In genomic region chr1:135793370-135794215, GRCm38 (mm10) we compare ENCODE assay signal across 8 mouse cellular contexts. TPM values are rescaled to one million over a fixed set of nuclear protein-coding genes. Genes with fewer than 3 reads are reported as not detected.
A peak's percentile ranks its signal among the peaks of the same experiment; 100 is the strongest.
DNase-seq lines count a peak whose midpoint lies in the region; ATAC-seq and TF ChIP-seq lines count a peak whose summit lies in the region.

No protein-coding gene starts in this region.

- peak; percentile 46 for DNase-seq in heart, adult 2 months
- no peak for DNase-seq in heart, adult 9 months (ENCODE audit: low spot score in 2 of 2)
- peak; percentile 48 for DNase-seq in embryonic facial prominence, embryonic 10.5 days (ENCODE audit: low spot score)
- peak; percentile 54 to 61 for DNase-seq in heart, postnatal 10 days
- DNase-seq in adipocyte (ENCODE audit: low spot score) = no peak

- peak overlapping the region; percentile 38 for H3K27ac ChIP-seq in heart, adult 2 months
- peak overlapping the region; percentile 48 for H3K27ac ChIP-seq in embryonic facial prominence, embryonic 10.5 days (replicated peaks)
- H3K27ac ChIP-seq in limb, embryonic 12.5 days = no peak overlapping the region
- no peak overlapping the region for H3K27ac ChIP-seq in midbrain, embryonic 13.5 days
- H3K27ac ChIP-seq in stomach, embryonic 16.5 days (ENCODE audit: low read length) = peak overlapping the region; percentile 98

- intact Hi-C loops in heart, adult 2 months (cut with DNase I) = no loop called here
- intact Hi-C loops in heart, postnatal 10 days (cut with DNase I) = loop anchor here (5.0 kb wide), 1 partner anchor 34 kb away; no protein-coding TSS in a partner anchor

- H3K9me3 ChIP-seq in embryonic facial prominence, embryonic 10.5 days = no peaks in the 10 kb centered on the region
- H3K9me3 ChIP-seq in limb, embryonic 12.5 days = no peaks in the 10 kb centered on the region
- no peaks in the 10 kb centered on the region for H3K9me3 ChIP-seq in midbrain, embryonic 13.5 days
- H3K9me3 ChIP-seq in stomach, embryonic 16.5 days (replicated peaks; ENCODE audit: control insufficient read depth, low read length) = no peaks in the 10 kb centered on the region

- no peak overlapping the region for H3K9ac ChIP-seq in heart, adult 2 months (ENCODE audit: low read depth, low read length)
- no peak overlapping the region for H3K9ac ChIP-seq in limb, embryonic 12.5 days (replicated peaks)
- H3K9ac ChIP-seq in midbrain, embryonic 13.5 days (replicated peaks) = no peak overlapping the region; the same call in 1 of the 2 replicates
- H3K9ac ChIP-seq in stomach, embryonic 16.5 days (ENCODE audit: low read length) = peak overlapping the region; percentile 55

- peaks cover 3% of the 10 kb centered on the region; the same call in 1 of the 2 replicates for H3K4me1 ChIP-seq in heart, adult 2 months (ENCODE audit: control insufficient read depth, insufficient read depth, low read length)
- peaks cover 31% of the 10 kb centered on the region for H3K4me1 ChIP-seq in embryonic facial prominence, embryonic 10.5 days
- H3K4me1 ChIP-seq in limb, embryonic 12.5 days (replicated peaks) = peaks cover 15% of the 10 kb centered on the region
- peaks cover 21% of the 10 kb centered on the region for H3K4me1 ChIP-seq in midbrain, embryonic 13.5 days (replicated peaks)
- H3K4me1 ChIP-seq in stomach, embryonic 16.5 days (ENCODE audit: control insufficient read depth, insufficient read depth, low read length) = peaks cover 32% of the 10 kb centered on the region

- no peaks in the 10 kb centered on the region for H3K27me3 ChIP-seq in heart, adult 2 months (ENCODE audit: control insufficient read depth, insufficient read depth, low read length)
- H3K27me3 ChIP-seq in embryonic facial prominence, embryonic 10.5 days (replicated peaks; ENCODE audit: low read depth, poor library complexity, severe bottlenecking) = peaks cover 51% of the 10 kb centered on the region
- peaks cover 35% of the 10 kb centered on the region for H3K27me3 ChIP-seq in limb, embryonic 12.5 days
- peaks cover 22% of the 10 kb centered on the region; the same call in 1 of the 2 replicates for H3K27me3 ChIP-seq in midbrain, embryonic 13.5 days
- no peaks in the 10 kb centered on the region for H3K27me3 ChIP-seq in stomach, embryonic 16.5 days (ENCODE audit: control insufficient read depth, insufficient read depth, low read length)

- no peaks in the 10 kb centered on the region for H3K79me2 ChIP-seq in heart, adult 2 months (replicated peaks; ENCODE audit: control insufficient read depth, insufficient read depth, low read length)

- TF ChIP-seq CTCF in heart, adult 2 months (IDR thresholded peaks at IDR 0.05) = no peak

- H3K36me3 ChIP-seq in heart, adult 2 months (ENCODE audit: control insufficient read depth, insufficient read depth, low read length) = no peaks in the 10 kb centered on the region
- no peaks in the 10 kb centered on the region for H3K36me3 ChIP-seq in embryonic facial prominence, embryonic 10.5 days (replicated peaks)
- no peaks in the 10 kb centered on the region for H3K36me3 ChIP-seq in limb, embryonic 12.5 days
- H3K36me3 ChIP-seq in midbrain, embryonic 13.5 days = no peaks in the 10 kb centered on the region
- H3K36me3 ChIP-seq in stomach, embryonic 16.5 days (ENCODE audit: control insufficient read depth, insufficient read depth, low read length) = no peaks in the 10 kb centered on the region

- H3K4me3 ChIP-seq in heart, adult 2 months = peak overlapping the region; percentile 36
- H3K4me3 ChIP-seq in embryonic facial prominence, embryonic 10.5 days = peak overlapping the region; percentile 46
- H3K4me3 ChIP-seq in limb, embryonic 12.5 days (replicated peaks) = peak overlapping the region; percentile 26
- H3K4me3 ChIP-seq in midbrain, embryonic 13.5 days (replicated peaks) = peak overlapping the region; percentile 11
- H3K4me3 ChIP-seq in stomach, embryonic 16.5 days (replicated peaks; ENCODE audit: low read length) = peak overlapping the region; percentile 36

- 32% methylated on average over 27 of the region's 27 CpGs for WGBS in heart, adult 2 months
- WGBS in embryonic facial prominence, embryonic 10.5 days = 15% methylated on average over 27 of the region's 27 CpGs
- WGBS in limb, embryonic 12.5 days = 13% methylated on average over 27 of the region's 27 CpGs
- WGBS in midbrain, embryonic 13.5 days = 12% methylated on average over 27 of the region's 27 CpGs
- WGBS in stomach, embryonic 16.5 days = 8% methylated on average over 27 of the region's 27 CpGs

- no peak for TF ChIP-seq POLR2A in heart, adult 2 months (IDR thresholded peaks at IDR 0.05; ENCODE audit: insufficient read depth, low read depth, low read length)

- H3K4me2 ChIP-seq in limb, embryonic 12.5 days = peak overlapping the region; percentile 50
- H3K4me2 ChIP-seq in midbrain, embryonic 13.5 days (replicated peaks) = peak overlapping the region; percentile 47
- H3K4me2 ChIP-seq in stomach, embryonic 16.5 days (ENCODE audit: low read depth, low read length) = peak overlapping the region; percentile 58

- TF ChIP-seq EP300 in heart, adult 2 months (IDR thresholded peaks at IDR 0.05; ENCODE audit: insufficient read depth, low read depth, low read length) = no peak

- peak; percentile 24; the same call in 1 of the 2 replicates for ATAC-seq in limb, embryonic 12.5 days (ENCODE audit: insufficient number of reproducible peaks, insufficient read depth, low FRiP score, low TSS enrichment, low read depth)
- peak; percentile 49; the same call in 1 of the 2 replicates for ATAC-seq in midbrain, embryonic 13.5 days
- peak; percentile 70 for ATAC-seq in stomach, embryonic 16.5 days (ENCODE audit: insufficient read depth, low FRiP score)

RNA-seq across cellular contexts. Expression of gene Tnni1, which starts 14.4 kb away (rescaled TPM):
- 1 to 10 TPM in 1 of 2 experiments, under 1 TPM in 1; 0.84 to 1.1 TPM for total RNA-seq in heart, adult 2 months (2021)
- 1.3 and 2.5 TPM in 2 replicates for polyA plus RNA-seq in heart, adult 2 months (2012; rRNA removed)
- 5.5 and 7.9 TPM in 2 replicates for polyA plus RNA-seq in embryonic facial prominence, embryonic 10.5 days (2016; fragmentation: Nextera tagmentation; extraction: Ambion mirVana)
- 100 to 1,000 TPM; 610 to 792 TPM for total RNA-seq in heart, postnatal 10 days (2021)
- 89.0 and 101 TPM in 2 replicates for polyA plus RNA-seq in limb, embryonic 12.5 days (2016; fragmentation: Nextera tagmentation; extraction: Ambion mirVana)
- 0.20 and 0.34 TPM in 2 replicates for polyA plus RNA-seq in midbrain, embryonic 13.5 days (2015; fragmentation: Nextera tagmentation; extraction: Ambion mirVana)
- polyA plus RNA-seq in stomach, embryonic 16.5 days (2015; fragmentation: Nextera tagmentation; extraction: Ambion mirVana) = 6.2 and 84.9 TPM in 2 replicates

RNA-seq across cellular contexts. Expression of gene Lad1, which starts 24.8 kb away (rescaled TPM):
- total RNA-seq in heart, adult 2 months (2021) = 1 to 10 TPM; 7.2 to 7.3 TPM
- polyA plus RNA-seq in heart, adult 2 months (2012; rRNA removed) = 13.2 and 16.2 TPM in 2 replicates
- 7.5 TPM in 2 replicates for polyA plus RNA-seq in embryonic facial prominence, embryonic 10.5 days (2016; fragmentation: Nextera tagmentation; extraction: Ambion mirVana)
- total RNA-seq in heart, postnatal 10 days (2021) = 10 to 100 TPM in 1 of 2 experiments, 1 to 10 TPM in 1; 9.4 to 10.8 TPM
- polyA plus RNA-seq in limb, embryonic 12.5 days (2016; fragmentation: Nextera tagmentation; extraction: Ambion mirVana) = 5.2 and 5.3 TPM in 2 replicates
- polyA plus RNA-seq in midbrain, embryonic 13.5 days (2015; fragmentation: Nextera tagmentation; extraction: Ambion mirVana) = 0.36 and 0.37 TPM in 2 replicates
- polyA plus RNA-seq in stomach, embryonic 16.5 days (2015; fragmentation: Nextera tagmentation; extraction: Ambion mirVana) = 109 and 142 TPM in 2 replicates

RNA-seq across cellular contexts. Expression of gene Phlda3, which starts 27.7 kb away (rescaled TPM):
- total RNA-seq in heart, adult 2 months (2021) = 10 to 100 TPM in 1 of 2 experiments, 1 to 10 TPM in 1; 8.4 to 11.5 TPM
- 23.3 and 36.8 TPM in 2 replicates for polyA plus RNA-seq in heart, adult 2 months (2012; rRNA removed)
- polyA plus RNA-seq in embryonic facial prominence, embryonic 10.5 days (2016; fragmentation: Nextera tagmentation; extraction: Ambion mirVana) = 29.0 and 32.2 TPM in 2 replicates
- 10 to 100 TPM; 35.4 to 36.7 TPM for total RNA-seq in heart, postnatal 10 days (2021)
- 43.6 and 43.7 TPM in 2 replicates for polyA plus RNA-seq in limb, embryonic 12.5 days (2016; fragmentation: Nextera tagmentation; extraction: Ambion mirVana)
- polyA plus RNA-seq in midbrain, embryonic 13.5 days (2015; fragmentation: Nextera tagmentation; extraction: Ambion mirVana) = 12.5 and 14.8 TPM in 2 replicates
- polyA plus RNA-seq in stomach, embryonic 16.5 days (2015; fragmentation: Nextera tagmentation; extraction: Ambion mirVana) = 77.4 and 80.5 TPM in 2 replicates

RNA-seq across cellular contexts. Expression of gene Tnnt2, which starts 42.6 kb away (rescaled TPM):
- 1,000 to 10,000 TPM; 8,290 to 9,301 TPM for total RNA-seq in heart, adult 2 months (2021)
- 3,392 and 4,661 TPM in 2 replicates for polyA plus RNA-seq in heart, adult 2 months (2012; rRNA removed)
- 1.1 and 4.4 TPM in 2 replicates for polyA plus RNA-seq in embryonic facial prominence, embryonic 10.5 days (2016; fragmentation: Nextera tagmentation; extraction: Ambion mirVana)
- total RNA-seq in heart, postnatal 10 days (2021) = 1,000 to 10,000 TPM; 7,447 to 7,490 TPM
- 36.0 and 40.6 TPM in 2 replicates for polyA plus RNA-seq in limb, embryonic 12.5 days (2016; fragmentation: Nextera tagmentation; extraction: Ambion mirVana)
- polyA plus RNA-seq in midbrain, embryonic 13.5 days (2015; fragmentation: Nextera tagmentation; extraction: Ambion mirVana) = 0.26 and 0.55 TPM in 2 replicates
- polyA plus RNA-seq in stomach, embryonic 16.5 days (2015; fragmentation: Nextera tagmentation; extraction: Ambion mirVana) = 40.8 and 48.4 TPM in 2 replicates

Comparison
In these comparisons a context has a peak if more than half of its experiments do, and no peak if none do; other contexts are left out.
1. DNase-seq: peak in heart, adult 2 months (2 of 2), embryonic facial prominence, embryonic 10.5 days (single experiment) and heart, postnatal 10 days (2 of 2); none in heart, adult 9 months (0 of 2) and adipocyte (single experiment).
2. H3K27ac ChIP-seq: peak in heart, adult 2 months (single experiment), embryonic facial prominence, embryonic 10.5 days (single experiment) and stomach, embryonic 16.5 days (single experiment); none in limb, embryonic 12.5 days (single experiment) and midbrain, embryonic 13.5 days (single experiment).
3. Peak in every context shown above with its lines, with median percentiles within 50 percentile points of each other: H3K4me3 ChIP-seq, ATAC-seq and H3K4me2 ChIP-seq.